Mouse (Mus musculus) frontal cortex, postnatal 36 days (tissue): Measurements from ENCODE around the gene Rinl.

Experiments used
- DNase-seq, 2 experiments: peaks; one replicate each; pipeline ENCODE4 v3.0.0; 2022; ENCODE audit warnings: low spot score in 2 of 2

The Rinl gene

GRCm38 (mm10) chr7:28823932-28824331 lies 35.2 kb downstream of the Rinl start:
- no peak for DNase-seq

GRCm38 (mm10) chr7:28824941-28825685 lies 36.3 kb downstream of the Rinl start, which contains the start of gene Ech1:
Gene Ech1 (plus strand): TSS chr7:28825217.
- DNase-seq: peak; percentile 85 to 89

- DNase-seq: no peak
These were observed 37.1 kb downstream of the Rinl start for GRCm38 (mm10) chr7:28825686-28826401.

GRCm38 (mm10) chr7:28826402-28826772 lies 37.6 kb downstream of the Rinl start:
- DNase-seq: no peak

GRCm38 (mm10) chr7:28827338-28827737 lies 38.6 kb downstream of the Rinl start:
- peak; percentile 49 to 79 for DNase-seq

GRCm38 (mm10) chr7:28829821-28830220 lies 41.1 kb downstream of the Rinl start:
- DNase-seq: no peak

GRCm38 (mm10) chr7:28830981-28831380 lies 42.2 kb downstream of the Rinl start:
- no peak for DNase-seq

- DNase-seq: no peak
These were observed 42.8 kb downstream of the Rinl start for GRCm38 (mm10) chr7:28831411-28832125.

GRCm38 (mm10) chr7:28832137-28832536 lies 43.4 kb downstream of the Rinl start:
- DNase-seq: no peak

GRCm38 (mm10) chr7:28833723-28834347 lies 45.1 kb downstream of the Rinl start, which contains the start of gene Lgals4:
Gene Lgals4 (plus strand): TSS chr7:28833854.
- no peak for DNase-seq

GRCm38 (mm10) chr7:28836936-28837335 lies 48.2 kb downstream of the Rinl start:
- DNase-seq: no peak

GRCm38 (mm10) chr7:28838331-28838730 lies 49.6 kb downstream of the Rinl start:
- DNase-seq: no peak

GRCm38 (mm10) chr7:28847273-28847672 lies 58.5 kb downstream of the Rinl start:
- no peak for DNase-seq
